Mouse (Mus musculus) spleen, postnatal 14 days (tissue): ENCODE measurements around the gene Map3k20.

Experiments
- DNase-seq, 2 experiments: peaks; one replicate each; pipeline ENCODE4 v3.0.0; 2021 to 2022; ENCODE audit warnings: low spot score in 2 of 2

Map3k20 gene

GRCm38 (mm10) chr2:72424656-72425055, 139.2 kb downstream of the Map3k20 start:
- DNase-seq = no peak

- DNase-seq = no peak
These were observed 141.3 kb downstream of the Map3k20 start for GRCm38 (mm10) chr2:72426776-72427175.

- no peak for DNase-seq
These were observed 141.9 kb downstream of the Map3k20 start for GRCm38 (mm10) chr2:72427288-72427687.

- DNase-seq = no peak
These were observed 153.6 kb downstream of the Map3k20 start for GRCm38 (mm10) chr2:72438941-72439533.

GRCm38 (mm10) chr2:72441010-72441409, 155.6 kb downstream of the Map3k20 start:
- no peak for DNase-seq

- DNase-seq = no peak
These were observed 157.4 kb downstream of the Map3k20 start for GRCm38 (mm10) chr2:72442825-72443224.

- no peak for DNase-seq
These were observed 158.5 kb downstream of the Map3k20 start for GRCm38 (mm10) chr2:72443960-72444359.

GRCm38 (mm10) chr2:72446106-72446505, 160.7 kb downstream of the Map3k20 start:
- DNase-seq = no peak

GRCm38 (mm10) chr2:72446615-72447014, 161.2 kb downstream of the Map3k20 start:
- no peak for DNase-seq

GRCm38 (mm10) chr2:72453563-72453962, 168.1 kb downstream of the Map3k20 start:
- no peak for DNase-seq

- no peak for DNase-seq
These were observed 170.8 kb downstream of the Map3k20 start for GRCm38 (mm10) chr2:72456189-72456588.

GRCm38 (mm10) chr2:72464376-72465014, 179.1 kb downstream of the Map3k20 start:
- DNase-seq = no peak

GRCm38 (mm10) chr2:72467604-72468003, 182.2 kb downstream of the Map3k20 start:
- no peak for DNase-seq

GRCm38 (mm10) chr2:72471415-72472070, 186.1 kb downstream of the Map3k20 start:
- no peak for DNase-seq

GRCm38 (mm10) chr2:72474531-72475287, 189.3 kb downstream of the Map3k20 start:
- no peak for DNase-seq

- DNase-seq = no peak
These were observed 190.0 kb downstream of the Map3k20 start for GRCm38 (mm10) chr2:72475423-72475796.

GRCm38 (mm10) chr2:72475797-72476485, 190.5 kb downstream of the Map3k20 start, which contains the start of gene Cdca7:
Cdca7 (plus strand) TSS chr2:72476159.
- DNase-seq = peak; percentile 61 to 69

GRCm38 (mm10) chr2:72476486-72477211, 191.2 kb downstream of the Map3k20 start:
- DNase-seq = peak in 1 of 2 experiments; percentile 17

- DNase-seq = no peak
These were observed 191.8 kb downstream of the Map3k20 start for GRCm38 (mm10) chr2:72477221-72477620.

GRCm38 (mm10) chr2:72478176-72478575, 192.7 kb downstream of the Map3k20 start:
- DNase-seq = no peak

- no peak for DNase-seq
These were observed 193.5 kb downstream of the Map3k20 start for GRCm38 (mm10) chr2:72478921-72479320.
